Mouse (Mus musculus): ENCODE data around the gene Atad1.

- TF ChIP-seq TAL1 (IDR thresholded peaks at IDR 0.05; ENCODE audit: low read length) = no peak
- TF ChIP-seq GATA1 (IDR thresholded peaks at IDR 0.05; ENCODE audit: low read length) = no peak
Measured at GRCm38 (mm10) chr19:32755104-32755791, 15.7 kb upstream of the Atad1 start.
